Mouse (Mus musculus) forebrain, embryonic 16.5 days (tissue): ENCODE data around the gene Fkbp11. TPM values are rescaled to one million over a fixed set of nuclear protein-coding genes. Genes with fewer than 3 reads are reported as not detected.
"Not testable (repeated sequence)": the region's sequence is repeated elsewhere in the genome, so short reads cannot be mapped to it uniquely, and the experiment has no call there.

Experiments used
- ATAC-seq: fragments of 200-750 bp; cut with Nextera tagmentation; 2 replicates; pipeline ENCODE4 v1.8.0; 2017; ENCODE audit warnings: mild to moderate bottlenecking, moderate library complexity
- H3K27ac ChIP-seq: fragments of 300-500 bp; sonication (generic); 2 replicates; pipeline ENCODE4 v1.5.1; 2014; ENCODE audit warnings: low read length, control low read depth
- H3K27me3 ChIP-seq: fragments of 300-500 bp; sonication (generic); replicated peaks from 2 replicates; pipeline ENCODE4 v1.6.1; 2014; ENCODE audit warnings: low read length; ENCODE audit not compliant: control insufficient read depth, insufficient read depth
- H3K36me3 ChIP-seq: fragments of 300-500 bp; sonication (generic); 2 replicates; pipeline ENCODE4 v1.6.1; 2014; ENCODE audit not compliant: control insufficient read depth, insufficient read depth
- H3K4me1 ChIP-seq: fragments of 300-500 bp; sonication (generic); replicated peaks from 2 replicates; pipeline ENCODE4 v1.6.1; 2014; ENCODE audit warnings: low read length; ENCODE audit not compliant: control insufficient read depth, insufficient read depth
- H3K4me2 ChIP-seq: fragments of 300-500 bp; sonication (generic); 2 replicates; pipeline ENCODE4 v1.6.1; 2014; ENCODE audit warnings: mild to moderate bottlenecking, low read length, control low read depth
- H3K4me3 ChIP-seq: fragments of 300-500 bp; sonication (generic); replicated peaks from 2 replicates; pipeline ENCODE4 v1.5.1; 2014; ENCODE audit warnings: mild to moderate bottlenecking, low read length, control low read depth
- H3K9ac ChIP-seq: fragments of 300-500 bp; sonication (generic); replicated peaks from 2 replicates; pipeline ENCODE4 v1.6.1; 2014; ENCODE audit warnings: low read depth, low read length, control low read depth
- H3K9me3 ChIP-seq: fragments of 300-500 bp; sonication (generic); 2 replicates; pipeline ENCODE4 v1.6.1; 2016; ENCODE audit warnings: low read length; ENCODE audit not compliant: control insufficient read depth
- WGBS: fragments of 180-500 bp; shearing (Covaris S2); extraction: QIAGEN DNeasy Blood & Tissue Kit; methylation state at CpG from one replicate; pipeline ENCODE4 v1.1.7; 2014; 5-methylcytosine and 5-hydroxymethylcytosine counted together
- polyA plus RNA-seq: library from polyadenylated mRNA; unstranded; fragments of >200 nt; fragmentation: Nextera tagmentation; extraction: Ambion mirVana; gene quantifications from 2 replicates; pipeline ENCODE4 v1.2.1, GENCODE M21; 2015

Gene Fkbp11
- polyA plus RNA-seq, 1 experiment from 2014 or later = 3.7 TPM

- WGBS = 86% methylated on average over 3 of the region's 3 CpGs
- peaks cover 16% of the 10 kb centered on the region for H3K36me3 ChIP-seq
- not testable (repeated sequence) for H3K9me3 ChIP-seq, ATAC-seq, H3K9ac ChIP-seq, H3K4me2 ChIP-seq, H3K4me3 ChIP-seq, H3K4me1 ChIP-seq, H3K27me3 ChIP-seq, H3K27ac ChIP-seq
Measured at GRCm38 (mm10) chr15:98743863-98744262, 15.9 kb upstream of the Fkbp11 start.

- Histone ChIP-seq H3K9me3 (no peaks in the 10 kb centered on the region), H3K9ac (no peak overlapping the region), H3K4me2 (no peak overlapping the region), H3K4me1 (no peaks in the 10 kb centered on the region), H3K36me3 (peaks cover 18% of the 10 kb centered on the region), H3K4me3 (no peak overlapping the region), H3K27me3 (no peaks in the 10 kb centered on the region), H3K27ac (no peak overlapping the region)
- no peak for ATAC-seq
- 88% methylated on average over 8 of the region's 8 CpGs for WGBS
Measured at GRCm38 (mm10) chr15:98742766-98743428, 14.9 kb upstream of the Fkbp11 start.

GRCm38 (mm10) chr15:98740219-98740618 is 12.2 kb upstream of the Fkbp11 start:
- Histone ChIP-seq H3K4me2 (no peak overlapping the region), H3K27ac (no peak overlapping the region), H3K4me1 (no peaks in the 10 kb centered on the region), H3K9ac (no peak overlapping the region), H3K27me3 (no peaks in the 10 kb centered on the region), H3K4me3 (no peak overlapping the region), H3K36me3 (peaks cover 26% of the 10 kb centered on the region), H3K9me3 (no peaks in the 10 kb centered on the region)
- WGBS = 80% methylated on average over 8 of the region's 8 CpGs
- no peak for ATAC-seq

GRCm38 (mm10) chr15:98738796-98739195 is 10.8 kb upstream of the Fkbp11 start:
- H3K4me1 ChIP-seq = no peaks in the 10 kb centered on the region
- H3K27me3 ChIP-seq = no peaks in the 10 kb centered on the region
- 68% methylated on average over 4 of the region's 4 CpGs for WGBS
- no peaks in the 10 kb centered on the region for H3K9me3 ChIP-seq
- no peak for ATAC-seq
- H3K9ac ChIP-seq = no peak overlapping the region
- H3K27ac ChIP-seq = no peak overlapping the region
- no peak overlapping the region for H3K4me2 ChIP-seq
- H3K36me3 ChIP-seq = peaks cover 26% of the 10 kb centered on the region
- H3K4me3 ChIP-seq = no peak overlapping the region

- H3K27me3 ChIP-seq = no peaks in the 10 kb centered on the region
- peaks cover 26% of the 10 kb centered on the region for H3K36me3 ChIP-seq
- H3K4me2 ChIP-seq = no peak overlapping the region
- H3K27ac ChIP-seq = no peak overlapping the region
- no peaks in the 10 kb centered on the region for H3K9me3 ChIP-seq
- H3K4me1 ChIP-seq = no peaks in the 10 kb centered on the region
- no peak for ATAC-seq
- H3K9ac ChIP-seq = no peak overlapping the region
- H3K4me3 ChIP-seq = no peak overlapping the region
Measured at GRCm38 (mm10) chr15:98737881-98738280, 9.9 kb upstream of the Fkbp11 start.

GRCm38 (mm10) chr15:98736521-98736920 is 8.5 kb upstream of the Fkbp11 start:
- no peak for ATAC-seq
- H3K9ac ChIP-seq = no peak overlapping the region
- no peak overlapping the region for H3K27ac ChIP-seq
- H3K36me3 ChIP-seq = peaks cover 23% of the 10 kb centered on the region
- H3K27me3 ChIP-seq = no peaks in the 10 kb centered on the region
- WGBS = 92% methylated on average over 10 of the region's 10 CpGs
- no peaks in the 10 kb centered on the region for H3K9me3 ChIP-seq
- H3K4me3 ChIP-seq = no peak overlapping the region
- no peaks in the 10 kb centered on the region for H3K4me1 ChIP-seq
- no peak overlapping the region for H3K4me2 ChIP-seq

- H3K4me1 ChIP-seq = no peaks in the 10 kb centered on the region
- no peak overlapping the region for H3K27ac ChIP-seq
- no peak overlapping the region for H3K9ac ChIP-seq
- H3K36me3 ChIP-seq = peaks cover 10% of the 10 kb centered on the region; the same call in 1 of the 2 replicates
- no peak overlapping the region for H3K4me3 ChIP-seq
- no peaks in the 10 kb centered on the region for H3K9me3 ChIP-seq
- no peak for ATAC-seq
- no peak overlapping the region for H3K4me2 ChIP-seq
- H3K27me3 ChIP-seq = 0 out of 2 replicates have a peak, but pooled peaks cover 3% of the 10 kb centered on the region
- WGBS = 89% methylated on average over 5 of the region's 5 CpGs
Measured at GRCm38 (mm10) chr15:98733976-98734566, 6.1 kb upstream of the Fkbp11 start.

- Histone ChIP-seq H3K9ac (no peak overlapping the region), H3K4me2 (no peak overlapping the region), H3K4me3 (no peak overlapping the region), H3K9me3 (no peaks in the 10 kb centered on the region), H3K27ac (no peak overlapping the region), H3K36me3 (peaks cover 8% of the 10 kb centered on the region; the same call in 1 of the 2 replicates), H3K4me1 (no peaks in the 10 kb centered on the region), H3K27me3 (0 out of 2 replicates have a peak, but pooled peaks cover 5% of the 10 kb centered on the region)
- no peak for ATAC-seq
- 76% methylated on average over 6 of the region's 6 CpGs for WGBS
Measured at GRCm38 (mm10) chr15:98733370-98733769, 5.4 kb upstream of the Fkbp11 start.

GRCm38 (mm10) chr15:98732006-98732531 is 4.1 kb upstream of the Fkbp11 start:
- ATAC-seq = no peak
- H3K9ac ChIP-seq = no peak overlapping the region
- WGBS = 69% methylated on average over 8 of the region's 8 CpGs

More at GRCm38 (mm10) chr15:98732006-98732531, 4.1 kb upstream of the Fkbp11 start:
- Histone ChIP-seq H3K9me3 (no peaks in the 10 kb centered on the region), H3K4me1 (peaks cover 9% of the 10 kb centered on the region), H3K36me3 (peaks cover 8% of the 10 kb centered on the region; the same call in 1 of the 2 replicates), H3K4me2 (no peak overlapping the region), H3K4me3 (no peak overlapping the region), H3K27me3 (0 out of 2 replicates have a peak, but pooled peaks cover 5% of the 10 kb centered on the region), H3K27ac (no peak overlapping the region)
